Mouse (Mus musculus) forebrain, postnatal 0 days (tissue): Measurements from ENCODE around the gene Sphk2. TPM values are rescaled to one million over a fixed set of nuclear protein-coding genes. Genes with fewer than 3 reads are reported as not detected.
"Not testable (repeated sequence)": the region's sequence is repeated elsewhere in the genome, so short reads cannot be mapped to it uniquely, and the experiment has no call there.

Source experiments
- ATAC-seq: fragments of 200-750 bp; cut with Nextera tagmentation; 2 replicates; pipeline ENCODE4 v1.8.0; 2017; ENCODE audit warnings: mild to moderate bottlenecking, moderate library complexity
- DNase-seq: peaks from one replicate; pipeline ENCODE4 v3.0.0-alpha.2; 2015
- H3K27ac ChIP-seq: fragments of 300-500 bp; sonication (generic); 2 replicates; pipeline ENCODE4 v1.5.1; 2014; ENCODE audit warnings: low read depth, mild to moderate bottlenecking, antibody characterized with exemption, low read length, moderate library complexity, mixed read lengths
- H3K27me3 ChIP-seq: fragments of 300-500 bp; sonication (generic); 2 replicates; pipeline ENCODE4 v1.6.1; 2014; ENCODE audit warnings: mild to moderate bottlenecking, low read length, mixed read lengths; ENCODE audit not compliant: insufficient read depth
- H3K36me3 ChIP-seq: fragments of 300-500 bp; sonication (generic); 2 replicates; pipeline ENCODE4 v1.6.1; 2014; ENCODE audit warnings: mild to moderate bottlenecking, moderate library complexity; ENCODE audit not compliant: insufficient read depth
- H3K4me1 ChIP-seq: fragments of 300-500 bp; sonication (generic); 2 replicates; pipeline ENCODE4 v1.6.1; 2014; ENCODE audit warnings: antibody characterized with exemption; ENCODE audit not compliant: insufficient read depth
- H3K4me2 ChIP-seq: fragments of 300-500 bp; sonication (generic); 2 replicates; pipeline ENCODE4 v1.6.1; 2014; ENCODE audit warnings: low read depth, mild to moderate bottlenecking, moderate library complexity
- H3K4me3 ChIP-seq: fragments of 300-500 bp; sonication (generic); 2 replicates; pipeline ENCODE4 v1.5.1; 2014; ENCODE audit warnings: low read depth, low read length, mixed read lengths
- H3K9ac ChIP-seq: fragments of 300-500 bp; sonication (generic); 2 replicates; pipeline ENCODE4 v1.6.1; 2014; ENCODE audit warnings: mild to moderate bottlenecking
- H3K9me3 ChIP-seq: fragments of 300-500 bp; sonication (generic); 2 replicates; pipeline ENCODE4 v1.6.1; 2016; ENCODE audit warnings: low read length
- CTCF ChIP-seq: sonication (generic); IDR thresholded peaks from 2 replicates; pipeline ENCODE4 v1.5.1; 2016; ENCODE audit warnings: antibody characterized with exemption, control low read depth, low read depth
- WGBS: fragments of 180-500 bp; shearing (Covaris S2); extraction: QIAGEN DNeasy Blood & Tissue Kit; methylation state at CpG from one replicate; pipeline ENCODE4 v1.1.7; 2014; 5-methylcytosine and 5-hydroxymethylcytosine counted together
- polyA plus RNA-seq: library from polyadenylated mRNA; unstranded; fragments of >200 nt; fragmentation: Nextera tagmentation; extraction: Ambion mirVana; gene quantifications from 2 replicates; pipeline ENCODE4 v1.2.1, GENCODE M21; 2015
- total RNA-seq: library from RNA; depleted of rRNA; stranded (reverse); fragments of >200 nt; gene quantifications from 2 replicates; pipeline ENCODE4 v1.2.3, GENCODE M21; 2014

Gene Sphk2
- total and polyA plus RNA-seq, 2 experiments from 2014 or later: 18.7 to 19.6 TPM

GRCm38 (mm10) chr7:45677627-45678295, 40.0 kb downstream of the Sphk2 start:
- no peaks in the 10 kb centered on the region for H3K4me1 ChIP-seq
- ATAC-seq (no peak), DNase-seq (no peak)
- TF ChIP-seq CTCF: no peak
- H3K27me3 ChIP-seq: no peaks in the 10 kb centered on the region
- H3K36me3 ChIP-seq: no peaks in the 10 kb centered on the region; the same call in 1 of the 2 replicates
- 80% methylated on average over 7 of the region's 7 CpGs for WGBS
- no peak overlapping the region for H3K4me2 ChIP-seq
- H3K9me3 ChIP-seq: no peaks in the 10 kb centered on the region
- no peak overlapping the region for H3K9ac ChIP-seq
- H3K27ac ChIP-seq: no peak overlapping the region
- H3K4me3 ChIP-seq: no peak overlapping the region

- Histone ChIP-seq H3K4me1 (no peaks in the 10 kb centered on the region), H3K27ac (no peak overlapping the region), H3K36me3 (no peaks in the 10 kb centered on the region), H3K4me2 (no peak overlapping the region), H3K4me3 (no peak overlapping the region), H3K9me3 (no peaks in the 10 kb centered on the region), H3K9ac (no peak overlapping the region), H3K27me3 (no peaks in the 10 kb centered on the region)
- DNase-seq: no peak
- ATAC-seq: no peak
- 0 out of 2 replicates have a peak, but pooled peaks have one; percentile 27 for TF ChIP-seq CTCF
- WGBS: 95% methylated on average over 9 of the region's 9 CpGs
Measured at GRCm38 (mm10) chr7:45668921-45669320, 48.9 kb downstream of the Sphk2 start.

- no peak for TF ChIP-seq CTCF
- H3K4me2 ChIP-seq: no peak overlapping the region
- H3K4me3 ChIP-seq: no peak overlapping the region
- no peaks in the 10 kb centered on the region for H3K27me3 ChIP-seq
- no peaks in the 10 kb centered on the region for H3K4me1 ChIP-seq
- no peak overlapping the region for H3K9ac ChIP-seq
- ATAC-seq (peak; percentile 51; the same call in 1 of the 2 replicates), DNase-seq (peak; percentile 54)
- no peak overlapping the region for H3K27ac ChIP-seq
- no peaks in the 10 kb centered on the region for H3K36me3 ChIP-seq
- 68% methylated on average over 14 of the region's 14 CpGs for WGBS
- no peaks in the 10 kb centered on the region for H3K9me3 ChIP-seq
Measured at GRCm38 (mm10) chr7:45667761-45668160, 50.0 kb downstream of the Sphk2 start.

GRCm38 (mm10) chr7:45666161-45666560, 51.6 kb downstream of the Sphk2 start, which contains the start of gene Fut2:
Gene Fut2, minus strand, starts transcription at chr7:45666394.
- ATAC-seq: no peak
- no peak for DNase-seq
- H3K9ac ChIP-seq: no peak within 1 kb of the TSS
- H3K9me3 ChIP-seq: no peaks in the 10 kb centered on the region
- H3K4me3 ChIP-seq: no peak within 1 kb of the TSS
- no peak for TF ChIP-seq CTCF
- H3K27me3 ChIP-seq: no peaks in the 10 kb centered on the region
- no peak within 1 kb of the TSS for H3K27ac ChIP-seq
- no peaks in the 10 kb centered on the region for H3K36me3 ChIP-seq
- no peaks in the 10 kb centered on the region for H3K4me1 ChIP-seq
- 86% methylated on average over 7 of the region's 7 CpGs for WGBS
- H3K4me2 ChIP-seq: no peak within 1 kb of the TSS

- no peak overlapping the region for H3K27ac ChIP-seq
- 63% methylated on average over 13 of the region's 13 CpGs for WGBS
- no peaks in the 10 kb centered on the region for H3K4me1 ChIP-seq
Measured at GRCm38 (mm10) chr7:45665303-45666138, 52.3 kb downstream of the Sphk2 start.

GRCm38 (mm10) chr7:45661702-45662101, 56.1 kb downstream of the Sphk2 start:
- not testable (repeated sequence) for H3K9me3 ChIP-seq, H3K4me1 ChIP-seq, H3K4me2 ChIP-seq, ATAC-seq, H3K9ac ChIP-seq, H3K27ac ChIP-seq, H3K36me3 ChIP-seq, H3K27me3 ChIP-seq, DNase-seq, H3K4me3 ChIP-seq
- 86% methylated on average over 6 of the region's 6 CpGs for WGBS

More at GRCm38 (mm10) chr7:45665303-45666138, 52.3 kb downstream of the Sphk2 start:
- DNase-seq (no peak), ATAC-seq (no peak)
- Histone ChIP-seq H3K36me3 (no peaks in the 10 kb centered on the region), H3K9me3 (no peaks in the 10 kb centered on the region), H3K4me2 (no peak overlapping the region), H3K4me3 (no peak overlapping the region), H3K9ac (no peak overlapping the region), H3K27me3 (no peaks in the 10 kb centered on the region)
- no peak for TF ChIP-seq CTCF
